Mouse (Mus musculus) ES-Bruce4 (cell line): ENCODE measurements around the gene Cnot6. TPM values are rescaled to one million over a fixed set of nuclear protein-coding genes. Genes with fewer than 3 reads are reported as not detected.

Source experiments
- H3K27ac ChIP-seq: 2 replicates; pipeline ENCODE4 v1.5.1; 2012; ENCODE audit warnings: low read length, inconsistent platforms; ENCODE audit not compliant: insufficient read depth
- H3K27me3 ChIP-seq: 2 replicates; pipeline ENCODE4 v1.6.1; 2012; ENCODE audit warnings: mild to moderate bottlenecking, low read length, inconsistent platforms; ENCODE audit not compliant: control insufficient read depth, poor library complexity, insufficient read depth, severe bottlenecking
- H3K36me3 ChIP-seq: 2 replicates; pipeline ENCODE4 v1.6.1; 2012; ENCODE audit warnings: inconsistent platforms, mild to moderate bottlenecking, low read length, moderate library complexity; ENCODE audit not compliant: control insufficient read depth, poor library complexity, insufficient read depth, severe bottlenecking
- H3K4me1 ChIP-seq: one replicate; pipeline ENCODE4 v1.8.1; 2011; ENCODE audit warnings: low read length; ENCODE audit not compliant: control insufficient read depth, insufficient read depth
- H3K4me3 ChIP-seq: 2 replicates; pipeline ENCODE4 v1.5.1; 2011; ENCODE audit warnings: low read depth, mild to moderate bottlenecking, low read length
- H3K9ac ChIP-seq: 2 replicates; pipeline ENCODE4 v1.6.1; 2012; ENCODE audit warnings: low read depth, mild to moderate bottlenecking, inconsistent platforms; ENCODE audit not compliant: poor library complexity, severe bottlenecking
- H3K9me3 ChIP-seq: replicated peaks from 2 replicates; pipeline ENCODE4 v1.6.1; 2012; ENCODE audit warnings: mild to moderate bottlenecking, low read length, inconsistent platforms; ENCODE audit not compliant: control insufficient read depth, poor library complexity, insufficient read depth, severe bottlenecking
- CTCF ChIP-seq: IDR thresholded peaks from one replicate; pipeline ENCODE4 v1.8.1; 2011; ENCODE audit warnings: low read depth, low read length
- EP300 ChIP-seq: IDR thresholded peaks from 2 replicates; pipeline ENCODE4 v1.6.1; 2011; ENCODE audit warnings: low read depth, low read length; ENCODE audit not compliant: insufficient read depth
- POLR2A ChIP-seq: IDR thresholded peaks from one replicate; pipeline ENCODE4 v1.8.1; 2011; ENCODE audit warnings: low read length; ENCODE audit not compliant: insufficient read depth
- polyA plus RNA-seq: library from polyadenylated mRNA; stranded (reverse); fragments of >200 nt; gene quantifications from 2 replicates; pipeline ENCODE4 v1.2.4, GENCODE M21; 2011; ENCODE audit warnings: low read depth; ENCODE audit not compliant: missing spikeins, insufficient read depth, insufficient read length

Cnot6 gene
- 60.3 and 64.3 TPM in 2 replicates for polyA plus RNA-seq

- Histone ChIP-seq H3K9me3 (no peaks in the 10 kb centered on the region), H3K27me3 (no peaks in the 10 kb centered on the region), H3K4me1 (peaks cover 3% of the 10 kb centered on the region), H3K4me3 (peak within 1 kb of the TSS; percentile 83), H3K27ac (peak within 1 kb of the TSS; percentile 22; the same call in 1 of the 2 replicates), H3K9ac (peak within 1 kb of the TSS; percentile 100), H3K36me3 (peaks cover 11% of the 10 kb centered on the region)
- TF ChIP-seq POLR2A: no peak
- 0 out of 2 replicates have a peak, but pooled peaks have one; percentile 55 for TF ChIP-seq EP300
Observed at GRCm38 (mm10) chr11:49712555-49713335, at the start of gene Cnot6. TSS of gene Cnot6 (minus strand) at chr11:49712723.

- Histone ChIP-seq H3K9ac (no peak overlapping the region), H3K9me3 (no peaks in the 10 kb centered on the region), H3K27me3 (no peaks in the 10 kb centered on the region), H3K4me3 (no peak overlapping the region), H3K36me3 (no peaks in the 10 kb centered on the region), H3K4me1 (peaks cover 8% of the 10 kb centered on the region), H3K27ac (no peak overlapping the region)
- TF ChIP-seq EP300: no peak
- no peak for TF ChIP-seq CTCF
Observed at GRCm38 (mm10) chr11:49761130-49761529, 48.6 kb upstream of the Cnot6 start.

GRCm38 (mm10) chr11:49758096-49758495, 45.6 kb upstream of the Cnot6 start:
- H3K9ac ChIP-seq: no peak overlapping the region
- TF ChIP-seq EP300 (no peak), POLR2A (no peak), CTCF (no peak)
- H3K9me3 ChIP-seq: no peaks in the 10 kb centered on the region
- no peaks in the 10 kb centered on the region for H3K27me3 ChIP-seq
- no peaks in the 10 kb centered on the region for H3K36me3 ChIP-seq
- no peak overlapping the region for H3K4me3 ChIP-seq
- H3K4me1 ChIP-seq: peaks cover 1% of the 10 kb centered on the region
- H3K27ac ChIP-seq: no peak overlapping the region

DNA sequence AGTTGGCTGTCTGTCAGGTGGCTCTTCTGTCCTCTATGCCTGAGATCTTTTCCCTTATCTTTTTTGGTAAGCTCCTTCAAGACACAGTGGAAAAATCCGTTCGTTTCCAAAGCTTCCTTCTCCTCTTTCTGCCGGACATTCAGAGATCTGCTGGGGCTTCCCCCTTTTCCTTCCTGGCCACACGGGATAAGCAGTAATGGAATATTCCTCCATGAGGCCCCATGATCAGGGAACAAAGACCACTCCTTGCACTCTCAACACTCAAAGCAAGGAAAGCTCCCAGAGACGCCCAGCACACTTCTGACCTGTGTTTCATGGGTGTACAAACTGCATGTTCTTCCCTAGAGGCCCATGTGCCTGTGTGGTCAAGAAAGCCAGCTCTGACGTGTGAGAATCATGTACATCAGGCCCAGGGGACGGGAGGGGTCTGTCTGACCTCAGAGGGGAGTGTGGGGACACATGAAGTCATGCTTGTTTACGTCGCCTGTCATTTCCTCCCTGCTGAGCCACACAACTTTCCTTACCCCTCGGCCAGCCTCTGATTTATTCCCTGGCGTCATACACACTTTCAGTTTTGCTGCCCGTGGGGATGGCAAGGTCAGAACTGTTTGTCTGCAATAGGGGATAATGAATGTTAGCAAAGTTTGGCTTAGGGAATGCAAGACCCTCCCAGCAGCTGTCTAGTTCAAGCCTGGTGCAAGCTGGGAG, 42.6 kb upstream of the Cnot6 start:
- Histone ChIP-seq H3K4me3 (no peak overlapping the region), H3K36me3 (no peaks in the 10 kb centered on the region), H3K27me3 (no peaks in the 10 kb centered on the region), H3K27ac (no peak overlapping the region), H3K4me1 (peaks cover 1% of the 10 kb centered on the region), H3K9me3 (no peaks in the 10 kb centered on the region), H3K9ac (no peak overlapping the region)
- TF ChIP-seq CTCF: no peak
- TF ChIP-seq POLR2A: no peak
- no peak for TF ChIP-seq EP300

- no peak overlapping the region for H3K9ac ChIP-seq
- TF ChIP-seq CTCF: no peak
- no peak for TF ChIP-seq EP300
- no peak for TF ChIP-seq POLR2A
- no peak overlapping the region for H3K27ac ChIP-seq
- no peaks in the 10 kb centered on the region for H3K36me3 ChIP-seq
- peaks cover 4% of the 10 kb centered on the region; the same call in 1 of the 2 replicates for H3K9me3 ChIP-seq
- H3K27me3 ChIP-seq: no peaks in the 10 kb centered on the region; the same call in 1 of the 2 replicates
- H3K4me3 ChIP-seq: no peak overlapping the region
- H3K4me1 ChIP-seq: peaks cover 2% of the 10 kb centered on the region
Observed at GRCm38 (mm10) chr11:49746756-49747155, 34.2 kb upstream of the Cnot6 start.

GRCm38 (mm10) chr11:49745839-49746238, 33.3 kb upstream of the Cnot6 start:
- TF ChIP-seq EP300 (no peak), POLR2A (no peak), CTCF (no peak)
- H3K27ac ChIP-seq: no peak overlapping the region
- peaks cover 2% of the 10 kb centered on the region for H3K4me1 ChIP-seq
- H3K9ac ChIP-seq: no peak overlapping the region
- H3K27me3 ChIP-seq: no peaks in the 10 kb centered on the region; the same call in 1 of the 2 replicates
- H3K36me3 ChIP-seq: no peaks in the 10 kb centered on the region
- peaks cover 4% of the 10 kb centered on the region; the same call in 1 of the 2 replicates for H3K9me3 ChIP-seq
- H3K4me3 ChIP-seq: no peak overlapping the region
